Mouse (Mus musculus): ENCODE data around the gene Gm11437. TPM values are rescaled to one million over a fixed set of nuclear protein-coding genes. Genes with fewer than 3 reads are reported as not detected.

Gene Gm11437
- polyA plus RNA-seq, 1 experiment = not detected

DNA sequence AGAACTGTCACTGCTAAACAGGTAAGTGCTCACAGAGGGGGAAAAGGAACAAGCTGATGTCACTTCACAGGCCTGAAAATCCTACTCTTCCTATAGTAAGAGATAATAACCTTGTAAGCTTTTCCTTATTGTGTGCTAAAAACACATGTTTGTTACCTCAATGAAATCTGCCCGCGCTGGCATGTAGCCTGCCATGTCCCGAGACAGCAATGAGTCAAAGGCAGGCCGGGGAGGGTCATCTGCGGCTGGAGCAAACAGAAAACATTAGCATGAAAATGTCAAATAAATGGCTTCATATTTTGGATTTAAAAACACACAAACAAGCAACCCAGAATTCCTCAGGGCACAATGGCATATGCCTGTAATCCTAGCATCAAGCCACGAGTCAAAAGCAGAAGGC, 63.2 kb downstream of the Gm11437 start:
- H3ac ChIP-seq (ENCODE audit: control insufficient read depth, insufficient read length) = no peak overlapping the region
- H3K27me3 ChIP-seq (ENCODE audit: control insufficient read depth, insufficient read depth, insufficient read length) = no peaks in the 10 kb centered on the region
- no peak overlapping the region for H3K4me3 ChIP-seq
- TF ChIP-seq POLR2A (IDR thresholded peaks at IDR 0.05; ENCODE audit: insufficient read length, low read depth) (no peak), USF1 (IDR thresholded peaks at IDR 0.05; ENCODE audit: low read depth) (no peak)
- H3K79me2 ChIP-seq (ENCODE audit: control insufficient read depth, insufficient read depth) = no peaks in the 10 kb centered on the region
- H3K36me3 ChIP-seq (ENCODE audit: control insufficient read depth, insufficient read depth) = peaks cover 67% of the 10 kb centered on the region
- no peak overlapping the region for H3K4me2 ChIP-seq (ENCODE audit: low read depth)

DNA sequence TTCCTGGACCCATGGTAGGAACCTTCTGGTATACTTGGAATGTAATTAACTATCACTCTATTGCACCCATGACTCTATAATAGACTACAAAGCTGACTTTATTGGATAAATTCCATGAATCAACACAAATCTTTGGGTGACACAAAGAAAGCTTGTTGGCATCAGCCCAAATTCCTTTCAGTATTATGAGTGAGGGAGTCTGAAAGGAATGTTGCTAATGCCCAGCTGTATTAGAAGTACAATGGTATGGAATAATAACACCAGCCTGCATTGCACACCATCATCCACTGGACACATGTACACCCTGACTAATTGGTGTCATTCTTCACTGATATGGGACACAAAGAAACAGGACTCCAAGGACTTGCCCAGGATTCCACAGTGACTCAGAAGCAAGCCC, 66.1 kb downstream of the Gm11437 start:
- Histone ChIP-seq H3ac (ENCODE audit: control insufficient read depth, insufficient read length) (no peak overlapping the region), H3K4me2 (ENCODE audit: low read depth) (no peak overlapping the region), H3K36me3 (ENCODE audit: control insufficient read depth, insufficient read depth) (peaks cover 46% of the 10 kb centered on the region), H3K27me3 (ENCODE audit: control insufficient read depth, insufficient read depth, insufficient read length) (no peaks in the 10 kb centered on the region), H3K79me2 (ENCODE audit: control insufficient read depth, insufficient read depth) (no peaks in the 10 kb centered on the region), H3K4me3 (no peak overlapping the region)
- no peak for TF ChIP-seq MAX (IDR thresholded peaks at IDR 0.05; ENCODE audit: low read depth)
- no peak for TF ChIP-seq TCF3 (IDR thresholded peaks at IDR 0.05; ENCODE audit: insufficient read length, low read depth)
- no peak for TF ChIP-seq TCF12 (IDR thresholded peaks at IDR 0.05; ENCODE audit: insufficient read depth, poor library complexity, severe bottlenecking)
- no peak for TF ChIP-seq SRF (IDR thresholded peaks at IDR 0.05; ENCODE audit: control insufficient read depth, insufficient read length, low read depth)
- no peak for TF ChIP-seq POLR2A (IDR thresholded peaks at IDR 0.05; ENCODE audit: insufficient read length, low read depth)
- no peak for TF ChIP-seq REST (IDR thresholded peaks at IDR 0.05; ENCODE audit: insufficient read depth, insufficient read length)
- TF ChIP-seq POLR2AphosphoS2 (IDR thresholded peaks at IDR 0.05; ENCODE audit: insufficient read length, low read depth) = no peak
- no peak for TF ChIP-seq MYOG (IDR thresholded peaks at IDR 0.05; ENCODE audit: control insufficient read depth in 1 of 3, insufficient read depth in 1 of 3, insufficient read length in 2 of 3, low read depth in 2 of 3)

Other genes starting within 250 kb of the Gm11437 start
- 12.1 TPM for gene Ddx52, start 225.4 kb downstream of the Gm11437 start, polyA plus RNA-seq (2012; fragmentation: generic; extraction: Trizol)
- 10.6 TPM for gene Synrg, start 203.0 kb downstream of the Gm11437 start, polyA plus RNA-seq (2012; fragmentation: generic; extraction: Trizol)
- 61.1 TPM for gene Dusp14, start 98.2 kb downstream of the Gm11437 start, polyA plus RNA-seq (2012; fragmentation: generic; extraction: Trizol)
- gene Tada2a, start 37.9 kb downstream of the Gm11437 start, polyA plus RNA-seq (2012; fragmentation: generic; extraction: Trizol) = 12.4 TPM
- gene Acaca, start 37.8 kb downstream of the Gm11437 start, polyA plus RNA-seq (2012; fragmentation: generic; extraction: Trizol) = 49.9 TPM